Mouse (Mus musculus) lung, embryonic 16.5 days (tissue): ENCODE results near the gene C77080. TPM values are rescaled to one million over a fixed set of nuclear protein-coding genes. Genes with fewer than 3 reads are reported as not detected.

Source experiments
- ATAC-seq: fragments of 200-750 bp; cut with Nextera tagmentation; 2 replicates; pipeline ENCODE4 v1.8.0; 2017; ENCODE audit warnings: low read depth, mild to moderate bottlenecking, moderate library complexity
- H3K27ac ChIP-seq: fragments of 300-500 bp; sonication (generic); 2 replicates; pipeline ENCODE4 v1.5.1; 2014; ENCODE audit warnings: mild to moderate bottlenecking, control low read depth, low read length
- H3K27me3 ChIP-seq: fragments of 300-500 bp; sonication (generic); 2 replicates; pipeline ENCODE4 v1.6.1; 2014; ENCODE audit warnings: low read depth, low read length, mixed read lengths; ENCODE audit not compliant: control insufficient read depth, insufficient read depth
- H3K36me3 ChIP-seq: fragments of 300-500 bp; sonication (generic); 2 replicates; pipeline ENCODE4 v1.6.1; 2014; ENCODE audit warnings: low read length; ENCODE audit not compliant: control insufficient read depth, insufficient read depth
- H3K4me1 ChIP-seq: fragments of 300-500 bp; sonication (generic); replicated peaks from 2 replicates; pipeline ENCODE4 v1.6.1; 2014; ENCODE audit warnings: low read length, mixed read lengths; ENCODE audit not compliant: control insufficient read depth, insufficient read depth
- H3K4me2 ChIP-seq: fragments of 300-500 bp; sonication (generic); 2 replicates; pipeline ENCODE4 v1.6.1; 2014; ENCODE audit warnings: low read depth, low read length, control low read depth
- H3K4me3 ChIP-seq: fragments of 300-500 bp; sonication (generic); 2 replicates; pipeline ENCODE4 v1.5.1; 2014; ENCODE audit warnings: mild to moderate bottlenecking, low read length, control low read depth
- H3K9ac ChIP-seq: fragments of 300-500 bp; sonication (generic); 2 replicates; pipeline ENCODE4 v1.6.1; 2014; ENCODE audit warnings: low read length, control low read depth
- H3K9me3 ChIP-seq: fragments of 300-500 bp; sonication (generic); 2 replicates; pipeline ENCODE4 v1.6.1; 2016; ENCODE audit warnings: low read length; ENCODE audit not compliant: control insufficient read depth
- WGBS: fragments of 180-500 bp; shearing (Covaris S2); extraction: QIAGEN DNeasy Blood & Tissue Kit; methylation state at CpG from one replicate; pipeline ENCODE4 v1.1.7; 2014; 5-methylcytosine and 5-hydroxymethylcytosine counted together
- polyA plus RNA-seq: library from polyadenylated mRNA; unstranded; fragments of >200 nt; fragmentation: Nextera tagmentation; extraction: Ambion mirVana; gene quantifications from 2 replicates; pipeline ENCODE4 v1.2.1, GENCODE M21; 2015

Gene C77080
- polyA plus RNA-seq, 1 experiment from 2014 or later: 3.4 TPM

DNA sequence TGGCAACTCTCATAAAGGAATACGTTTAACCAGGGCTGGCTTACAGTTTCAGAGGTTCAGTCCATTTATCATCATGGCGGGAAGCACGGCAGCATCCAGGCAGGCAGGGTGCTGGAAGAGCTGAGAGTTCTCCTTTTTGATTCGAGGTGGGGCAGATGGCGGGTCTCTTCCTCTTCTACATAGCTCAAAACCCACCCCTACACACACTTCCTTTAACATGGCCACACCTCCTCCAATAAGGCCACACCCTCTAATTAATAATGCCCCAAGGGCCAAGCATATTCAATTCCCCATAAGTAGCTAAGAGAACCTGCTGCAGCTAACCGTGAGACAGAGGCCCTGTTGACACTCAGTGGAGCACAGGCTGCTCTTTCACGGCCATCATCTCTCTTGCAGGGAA is 31.6 kb upstream of the C77080 start:
- peaks cover 4% of the 10 kb centered on the region for H3K4me1 ChIP-seq
- H3K9ac ChIP-seq: no peak overlapping the region
- H3K36me3 ChIP-seq: no peaks in the 10 kb centered on the region
- WGBS: 61% methylated on average over 7 of the region's 7 CpGs
- ATAC-seq: no peak
- H3K9me3 ChIP-seq: no peaks in the 10 kb centered on the region
- H3K27ac ChIP-seq: no peak overlapping the region
- H3K4me2 ChIP-seq: no peak overlapping the region
- no peak overlapping the region for H3K4me3 ChIP-seq
- H3K27me3 ChIP-seq: peaks cover 4% of the 10 kb centered on the region; the same call in 1 of the 2 replicates

DNA sequence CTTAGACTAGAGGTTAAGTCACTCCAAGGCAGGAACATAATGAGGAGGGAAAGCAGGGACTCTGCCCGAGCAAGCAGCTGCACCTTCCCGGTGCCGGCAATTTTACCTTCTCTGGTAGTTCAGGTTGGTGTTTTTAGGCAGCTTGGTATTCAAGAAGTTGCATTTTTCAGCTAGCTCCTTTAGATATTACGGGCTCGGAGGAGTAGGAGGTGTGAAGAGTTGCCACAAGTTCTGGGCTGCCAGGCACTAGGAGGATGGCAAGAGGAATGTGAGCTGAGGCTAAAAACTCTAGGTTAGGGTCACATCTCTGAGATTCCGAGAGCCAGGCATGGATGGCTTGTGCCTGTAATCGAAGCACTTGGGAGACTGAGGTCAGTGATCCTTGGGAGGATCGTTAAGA is 28.5 kb upstream of the C77080 start:
- H3K27me3 ChIP-seq: peaks cover 11% of the 10 kb centered on the region; the same call in 1 of the 2 replicates
- H3K4me1 ChIP-seq: peaks cover 14% of the 10 kb centered on the region
- no peak overlapping the region for H3K4me3 ChIP-seq
- 85% methylated on average over 8 of the region's 8 CpGs for WGBS
- no peak overlapping the region for H3K27ac ChIP-seq
- ATAC-seq: no peak
- H3K9me3 ChIP-seq: no peaks in the 10 kb centered on the region
- H3K4me2 ChIP-seq: no peak overlapping the region
- H3K9ac ChIP-seq: no peak overlapping the region
- H3K36me3 ChIP-seq: no peaks in the 10 kb centered on the region

DNA sequence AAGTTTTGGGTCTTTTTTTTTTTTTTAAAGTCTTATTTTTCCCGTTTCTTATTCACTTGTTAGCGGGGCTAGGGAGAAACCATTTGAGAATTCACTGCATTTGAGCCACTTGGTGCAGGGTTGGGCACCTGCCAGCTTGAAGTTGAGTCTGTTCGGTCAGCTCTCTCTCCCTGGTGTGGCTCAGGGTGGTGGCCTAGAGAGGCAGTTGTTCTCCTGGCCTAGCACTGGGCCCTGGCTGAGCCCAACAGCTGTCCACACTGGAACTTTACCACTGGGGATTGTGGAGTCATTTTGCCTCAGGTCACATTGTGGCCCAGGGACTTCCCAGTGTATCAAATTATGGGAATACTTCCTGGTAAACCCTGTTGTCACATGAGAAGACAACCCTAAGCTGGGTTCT is 26.9 kb upstream of the C77080 start:
- no peaks in the 10 kb centered on the region for H3K9me3 ChIP-seq
- H3K36me3 ChIP-seq: no peaks in the 10 kb centered on the region
- peaks cover 11% of the 10 kb centered on the region; the same call in 1 of the 2 replicates for H3K27me3 ChIP-seq
- ATAC-seq: no peak
- peak overlapping the region; percentile 99; the same call in 1 of the 2 replicates for H3K4me2 ChIP-seq
- H3K9ac ChIP-seq: no peak overlapping the region
- H3K27ac ChIP-seq: no peak overlapping the region
- peaks cover 14% of the 10 kb centered on the region for H3K4me1 ChIP-seq
- H3K4me3 ChIP-seq: peak overlapping the region; percentile 58
- WGBS: 24% methylated on average over 3 of the region's 3 CpGs

DNA sequence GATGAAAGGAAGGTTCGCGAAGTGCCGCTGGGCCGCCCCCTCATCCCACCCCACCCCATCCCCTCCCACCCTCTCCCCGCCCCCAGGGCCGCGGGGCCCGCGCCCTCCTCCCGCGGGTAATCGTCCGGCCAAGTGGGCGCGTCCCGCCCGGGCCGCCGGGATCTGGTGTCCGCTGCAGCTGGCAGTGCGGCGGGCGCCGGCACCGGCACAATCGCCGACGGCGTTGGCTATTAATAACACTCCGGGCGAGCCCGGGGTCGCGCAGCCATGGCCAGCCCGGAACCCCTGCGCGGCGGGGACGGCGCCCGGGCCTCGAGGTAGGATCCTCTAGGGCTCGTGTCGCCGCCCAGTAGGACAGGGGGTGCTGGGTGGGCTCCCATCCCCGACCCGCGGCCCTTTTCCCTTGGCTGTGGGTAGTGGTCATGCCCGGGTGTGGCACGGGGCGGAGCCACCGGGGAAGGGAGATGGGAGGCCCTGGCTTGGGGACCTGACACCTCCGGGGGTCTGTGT is 26.3 kb upstream of the C77080 start, which contains the start of gene Sync:
Gene Sync (plus strand): TSS at position 146 of the 510 bp plus-strand sequence.
- peak; percentile 58 for ATAC-seq
- no peaks in the 10 kb centered on the region for H3K36me3 ChIP-seq
- H3K9me3 ChIP-seq: no peaks in the 10 kb centered on the region
- H3K4me2 ChIP-seq: peak within 1 kb of the TSS; percentile 99
- peak within 1 kb of the TSS; percentile 58 for H3K4me3 ChIP-seq
- under 1% methylated on average over 47 of the region's 53 CpGs for WGBS
- H3K4me1 ChIP-seq: peaks cover 14% of the 10 kb centered on the region
- peaks cover 11% of the 10 kb centered on the region; the same call in 1 of the 2 replicates for H3K27me3 ChIP-seq
- H3K9ac ChIP-seq: peak within 1 kb of the TSS; percentile 64
- no peak within 1 kb of the TSS for H3K27ac ChIP-seq

DNA sequence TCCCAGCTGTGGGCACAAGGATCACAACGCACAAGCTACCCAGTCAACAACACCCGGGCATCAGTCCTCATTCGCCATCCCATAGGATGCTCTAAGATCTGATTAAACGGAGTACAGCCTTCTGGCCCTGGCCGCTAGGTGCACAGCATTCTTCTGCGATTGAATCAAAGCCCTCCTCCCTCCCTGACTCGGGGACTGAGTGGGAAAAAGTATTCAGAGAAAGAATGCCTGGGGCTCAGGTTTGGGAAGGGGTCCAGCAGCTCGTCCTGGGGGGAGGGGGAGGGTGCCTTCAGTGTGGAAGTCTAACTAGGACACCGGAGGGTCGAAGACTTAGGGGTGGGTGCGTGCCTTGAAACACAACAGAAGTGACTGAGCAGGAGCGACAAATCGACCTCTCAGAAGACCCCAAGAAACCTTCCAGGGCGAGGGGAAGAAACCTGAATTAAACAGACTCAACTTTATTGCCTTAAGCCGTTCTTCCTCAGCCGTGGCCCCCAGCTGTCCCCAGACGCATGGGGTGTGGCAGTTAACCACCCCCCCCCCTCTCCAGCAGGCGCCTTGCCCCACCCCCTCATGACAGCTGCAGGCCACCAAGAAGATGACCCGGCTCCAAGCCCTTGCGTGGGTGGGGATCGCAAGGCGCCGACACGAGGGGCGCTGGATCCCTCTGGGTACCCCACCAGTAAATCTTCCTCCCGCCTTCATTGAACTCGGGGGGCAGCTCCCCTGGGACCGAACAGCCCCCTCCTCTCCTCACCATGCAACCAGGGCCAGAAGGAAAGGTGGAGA is 25.7 kb upstream of the C77080 start:
- peak overlapping the region; percentile 58 for H3K4me3 ChIP-seq
- H3K4me1 ChIP-seq: peaks cover 14% of the 10 kb centered on the region
- no peaks in the 10 kb centered on the region for H3K36me3 ChIP-seq
- H3K9ac ChIP-seq: peak overlapping the region; percentile 64
- H3K27ac ChIP-seq: no peak overlapping the region
- 1% methylated on average over 28 of the region's 28 CpGs for WGBS
- no peaks in the 10 kb centered on the region for H3K9me3 ChIP-seq
- ATAC-seq: peak; percentile 51
- H3K27me3 ChIP-seq: peaks cover 11% of the 10 kb centered on the region; the same call in 1 of the 2 replicates
- peak overlapping the region; percentile 99 for H3K4me2 ChIP-seq

DNA sequence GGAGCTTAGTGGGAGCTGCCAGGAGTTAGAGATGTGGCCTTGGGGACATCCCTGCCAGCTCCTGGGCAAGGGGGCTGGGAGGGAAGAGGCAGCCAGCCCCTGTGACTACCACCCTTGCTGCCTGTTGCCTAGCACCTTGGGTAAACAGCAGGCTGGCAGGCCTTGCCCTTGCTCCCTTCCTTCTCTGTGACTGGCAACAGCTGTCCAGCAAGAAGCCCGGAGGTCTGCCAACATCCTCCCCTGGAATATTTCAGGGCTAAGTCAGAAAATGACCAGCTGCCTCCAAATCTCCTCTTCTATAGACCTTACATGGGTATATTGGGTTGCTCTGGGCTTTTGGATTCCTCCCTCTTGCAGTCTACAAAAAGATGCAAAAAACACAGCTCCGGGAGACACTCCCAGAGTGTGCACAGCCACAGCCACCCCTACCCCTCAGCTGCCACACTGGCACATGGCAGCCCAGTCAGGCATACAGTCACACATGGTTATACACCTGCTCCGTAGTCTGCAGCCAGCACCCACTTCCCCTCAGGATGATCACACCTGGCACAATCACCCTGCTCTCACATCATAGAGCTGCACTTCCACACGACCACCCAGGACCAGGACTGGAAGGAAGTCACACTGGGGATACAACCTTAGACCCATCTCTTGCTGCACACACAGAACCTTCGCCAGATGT is 24.9 kb upstream of the C77080 start:
- Histone ChIP-seq H3K9me3 (no peaks in the 10 kb centered on the region), H3K36me3 (no peaks in the 10 kb centered on the region), H3K4me3 (no peak overlapping the region), H3K9ac (no peak overlapping the region), H3K27me3 (peaks cover 11% of the 10 kb centered on the region; the same call in 1 of the 2 replicates), H3K27ac (no peak overlapping the region), H3K4me2 (no peak overlapping the region), H3K4me1 (peaks cover 14% of the 10 kb centered on the region)
- ATAC-seq: peak; percentile 13
- WGBS: 55% methylated on average over 5 of the region's 5 CpGs

DNA sequence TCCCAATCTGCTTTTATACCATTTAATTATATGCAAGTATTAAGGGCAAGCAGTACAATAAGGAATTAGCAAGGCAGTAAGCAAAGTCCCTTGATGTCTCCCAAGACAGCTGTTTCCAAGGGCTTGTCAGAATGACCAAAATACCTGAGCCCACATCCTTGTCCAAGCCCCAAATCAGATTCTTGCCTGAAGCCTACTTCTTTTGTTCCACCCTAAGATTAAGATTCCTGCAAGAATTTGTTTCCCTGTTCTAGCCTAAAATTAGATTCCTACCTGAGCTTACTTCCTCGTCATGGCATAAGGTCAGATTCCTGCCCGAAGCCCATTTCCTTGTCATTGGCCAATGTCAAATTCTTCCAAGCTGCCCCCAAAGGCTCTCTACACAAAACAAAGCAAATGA is 23.5 kb upstream of the C77080 start:
- 73% methylated on average over 2 of the region's 2 CpGs for whole genome bisulfite sequencing
- no peak overlapping the region for H3K27ac ChIP-seq
- no peaks in the 10 kb centered on the region for H3K9me3 ChIP-seq
- no peak overlapping the region for H3K9ac ChIP-seq
- no peak overlapping the region for H3K4me3 ChIP-seq
- peaks cover 11% of the 10 kb centered on the region; the same call in 1 of the 2 replicates for H3K27me3 ChIP-seq
- peaks cover 14% of the 10 kb centered on the region for H3K4me1 ChIP-seq
- H3K36me3 ChIP-seq: no peaks in the 10 kb centered on the region
- no peak for ATAC-seq
- no peak overlapping the region for H3K4me2 ChIP-seq

DNA sequence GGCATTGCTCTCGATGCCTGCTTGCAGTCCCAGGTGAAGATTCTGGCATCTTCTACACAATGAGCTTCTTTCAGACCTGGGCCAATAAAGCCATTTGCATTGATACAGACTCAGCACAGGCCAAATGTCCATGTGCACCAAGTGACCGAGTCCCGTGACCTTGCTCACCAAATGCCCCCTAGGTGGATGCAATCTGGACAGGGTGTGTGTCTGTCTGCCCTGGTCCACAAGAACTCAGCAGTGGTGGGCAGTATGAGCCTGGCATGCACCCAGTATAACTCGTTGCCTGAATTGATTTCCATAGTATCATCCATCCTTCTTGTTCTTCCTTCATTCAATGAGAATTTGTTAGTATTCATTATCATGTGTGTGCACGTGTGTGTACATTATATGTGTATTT is 22.0 kb upstream of the C77080 start:
- Histone ChIP-seq H3K9me3 (no peaks in the 10 kb centered on the region), H3K36me3 (no peaks in the 10 kb centered on the region), H3K27ac (no peak overlapping the region), H3K4me3 (no peak overlapping the region), H3K4me2 (no peak overlapping the region), H3K4me1 (peaks cover 14% of the 10 kb centered on the region), H3K27me3 (peaks cover 9% of the 10 kb centered on the region; the same call in 1 of the 2 replicates), H3K9ac (no peak overlapping the region)
- ATAC-seq: no peak
- 84% methylated on average over 5 of the region's 5 CpGs for WGBS

DNA sequence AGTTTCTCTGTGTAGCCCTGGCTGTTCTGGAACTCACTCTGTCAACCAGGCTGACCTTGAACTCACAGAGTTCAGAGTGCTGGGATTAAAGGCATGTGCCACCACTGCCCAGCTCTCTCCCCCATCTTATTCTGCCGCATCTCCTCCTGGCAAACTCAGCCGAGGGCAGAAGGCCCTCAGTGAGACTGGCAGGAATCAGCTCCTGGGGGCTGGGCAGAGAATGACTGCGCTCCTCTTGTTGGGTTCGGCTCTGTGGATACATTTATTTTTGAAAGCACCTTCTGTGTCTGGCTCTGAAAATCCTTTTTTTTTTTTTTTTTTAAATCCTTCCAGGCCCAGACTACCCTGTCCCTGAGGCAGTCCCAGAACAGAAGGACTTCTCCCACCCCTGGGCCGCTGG is 21.6 kb upstream of the C77080 start:
- Histone ChIP-seq H3K27me3 (peaks cover 7% of the 10 kb centered on the region; the same call in 1 of the 2 replicates), H3K9ac (no peak overlapping the region), H3K27ac (no peak overlapping the region), H3K4me3 (no peak overlapping the region), H3K4me1 (peaks cover 13% of the 10 kb centered on the region), H3K9me3 (no peaks in the 10 kb centered on the region), H3K4me2 (no peak overlapping the region), H3K36me3 (no peaks in the 10 kb centered on the region)
- no peak for ATAC-seq
- WGBS: 80% methylated on average over 5 of the region's 5 CpGs
